Mouse (Mus musculus) stomach, postnatal 0 days (tissue): ENCODE data around the gene 4931414P19Rik.

Experiments
- CTCF ChIP-seq: IDR thresholded peaks from 2 replicates; pipeline ENCODE4 v1.5.1; 2016; ENCODE audit warnings: antibody characterized with exemption, low read depth, mild to moderate bottlenecking, moderate library complexity
- EP300 ChIP-seq: optimal IDR thresholded peaks from 2 replicates; pipeline ENCODE3; 2016; ENCODE audit warnings: antibody characterized with exemption

- TF ChIP-seq CTCF (no peak), EP300 (no peak)
Measured at GRCm38 (mm10) chr14:54577089-54577982, 28.5 kb downstream of the 4931414P19Rik start, which contains the start of gene Ajuba.
